Mouse (Mus musculus) naive thymus-derived CD4-positive, alpha-beta T cell, adult 5 months (primary cell): ENCODE measurements around the gene 1600002K03Rik. TPM values are rescaled to one million over a fixed set of nuclear protein-coding genes. Genes with fewer than 3 reads are reported as not detected.

ENCODE experiments used
- polyA plus RNA-seq: library from polyadenylated mRNA; unstranded; fragments of 100-300 nt; shearing (Covaris generic); gene quantifications from one replicate; pipeline ENCODE4 v1.2.1, GENCODE M21; 2017

The 1600002K03Rik gene
- polyA plus RNA-seq: 19.5 TPM

DNA sequence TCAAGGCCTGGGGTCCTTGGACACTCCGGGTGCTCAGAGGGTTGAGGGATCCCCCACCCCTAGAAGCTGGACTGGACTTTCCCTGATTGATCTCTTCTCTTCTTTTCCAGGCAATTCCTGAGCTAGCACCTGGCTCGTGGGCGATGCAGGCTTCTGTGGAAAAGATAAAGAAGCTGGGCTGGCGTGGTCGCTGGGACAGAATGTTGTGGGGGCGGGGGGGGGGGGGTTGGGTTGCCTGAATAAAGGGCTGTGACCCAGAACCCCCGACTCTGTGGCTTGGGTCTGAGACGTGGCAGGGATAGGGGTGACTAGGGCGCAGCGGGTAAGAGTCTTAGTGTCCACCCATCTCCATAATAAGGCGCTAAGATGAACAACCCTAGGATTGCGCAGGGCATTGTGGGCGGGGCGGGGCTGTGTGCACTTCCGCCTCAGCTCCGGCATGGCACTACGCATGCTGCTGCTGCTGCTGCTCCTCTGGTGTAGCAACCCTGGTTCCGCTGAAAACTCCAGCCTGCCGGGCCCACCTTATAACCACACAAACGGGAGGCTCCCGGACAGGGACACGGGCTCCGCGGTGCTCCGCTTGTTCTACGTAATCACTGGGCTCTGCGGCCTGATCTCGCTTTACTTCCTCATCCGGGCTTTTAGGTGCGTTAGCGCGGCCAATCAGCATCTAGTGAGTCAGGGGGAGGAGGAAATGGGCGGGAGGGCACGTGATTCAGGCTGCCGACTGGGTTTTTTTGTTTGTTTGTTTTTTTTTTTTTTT is at the start of gene 1600002K03Rik:
1600002K03Rik (plus strand) TSS at position 418 of the 766 bp plus-strand sequence.

DNA sequence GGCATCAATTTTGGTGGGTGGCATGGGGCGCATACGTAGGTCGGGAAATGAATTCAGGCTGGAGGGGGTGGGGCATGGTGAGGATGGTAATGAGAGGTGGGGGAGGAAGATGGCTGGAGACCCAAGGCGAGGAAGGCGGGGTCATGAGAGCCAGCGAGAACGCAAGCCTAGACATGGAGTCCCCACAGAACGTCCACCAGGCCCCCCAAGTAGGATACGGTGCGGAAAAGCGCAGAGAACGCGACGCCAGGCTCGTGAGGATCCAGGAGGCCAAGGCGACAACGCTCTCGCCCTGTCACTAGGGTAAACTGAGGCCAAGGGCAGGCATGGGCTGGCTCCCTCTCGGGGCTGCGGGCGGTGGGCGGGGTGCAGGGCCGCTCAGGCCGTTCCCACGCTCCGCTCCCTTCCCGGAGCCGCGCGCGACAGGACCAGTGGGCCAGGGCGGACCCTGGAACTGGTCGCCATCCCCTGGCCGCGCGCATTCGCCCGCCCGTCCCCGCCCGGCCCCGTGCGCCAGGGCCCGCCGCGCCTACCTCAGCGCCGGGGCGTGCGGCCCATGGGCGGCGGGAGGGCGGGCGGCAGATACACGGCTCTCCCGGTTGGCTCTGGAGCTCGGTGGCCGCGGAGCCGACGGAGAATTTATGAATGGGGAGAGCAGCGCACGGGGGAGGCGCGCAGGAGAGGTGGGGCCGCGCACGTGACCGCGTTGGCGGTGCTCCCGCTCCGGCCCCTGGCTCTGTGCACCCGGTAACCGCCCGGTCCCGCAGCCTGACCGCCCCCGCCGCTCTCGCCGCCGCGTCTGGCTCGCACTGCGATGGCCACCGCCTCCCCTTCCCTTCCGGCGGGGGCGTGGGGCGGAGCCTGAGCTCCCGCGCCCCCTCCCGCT is 33.9 kb upstream of the 1600002K03Rik start, which contains the start of gene Atp5d:
Atp5d (plus strand) TSS at position 80 of the 886 bp plus-strand sequence.

DNA sequence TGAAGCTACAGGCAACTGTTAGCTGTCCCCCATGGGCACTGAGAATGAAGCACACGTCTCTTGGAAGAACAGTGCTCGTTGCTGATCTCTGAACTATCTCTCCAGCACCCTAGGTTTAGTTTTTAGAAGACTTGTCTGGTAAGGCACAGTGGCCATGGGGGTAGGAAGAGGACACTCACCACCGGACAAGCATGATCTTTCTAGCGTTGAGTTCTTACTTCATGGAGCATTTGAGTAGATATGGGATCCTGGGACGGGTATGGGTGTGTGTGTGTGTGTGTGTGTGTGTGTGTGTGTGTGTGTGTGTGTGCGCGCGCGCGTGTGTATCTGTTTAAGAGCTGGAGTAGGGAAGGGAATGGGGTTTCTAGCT is 32.1 kb upstream of the 1600002K03Rik start, which contains the start of gene Cbarp:
Cbarp (minus strand) TSS at position 170 of the 370 bp plus-strand sequence.

DNA sequence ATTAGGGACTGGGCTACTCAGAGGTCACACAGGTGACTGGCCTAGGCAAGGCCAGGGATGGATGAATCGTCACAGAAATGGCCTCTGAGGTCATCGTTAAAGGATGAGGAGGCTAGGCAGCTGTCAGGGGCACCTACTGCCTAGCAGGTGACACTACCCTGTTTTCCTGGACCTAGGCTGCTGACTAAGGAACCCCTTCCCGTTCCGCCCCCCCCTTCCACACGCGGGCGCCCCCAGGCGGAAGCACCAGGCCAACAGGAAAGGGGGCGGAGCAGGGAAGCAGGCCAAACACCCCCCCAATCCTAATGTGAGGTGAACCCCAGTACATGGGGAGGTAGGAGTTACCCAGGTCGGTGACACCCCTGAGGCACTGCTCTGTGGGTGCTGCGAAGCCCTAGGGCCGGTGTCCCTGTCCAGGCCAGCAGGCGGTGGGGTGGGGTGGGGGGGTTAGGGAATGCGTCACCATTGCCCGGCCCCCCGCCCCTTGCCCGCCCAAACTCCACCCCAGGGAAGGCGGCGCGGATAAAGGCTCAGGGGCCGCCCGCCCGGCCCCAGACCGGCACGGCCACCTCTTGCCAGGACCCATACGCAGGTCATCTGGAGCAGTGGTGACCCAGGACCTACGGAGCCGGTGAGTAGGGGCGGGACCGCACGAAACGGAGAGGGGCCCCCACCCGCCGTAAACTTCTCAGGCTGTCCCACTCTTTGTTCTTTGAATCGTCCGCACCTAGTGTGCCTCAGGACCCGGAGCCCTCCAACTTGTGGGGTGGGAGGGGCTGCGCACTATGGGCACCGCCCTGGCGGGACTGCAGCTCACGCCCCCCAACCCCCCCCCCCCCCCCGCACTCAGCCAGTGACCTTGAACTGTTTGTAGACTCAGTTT is 24.8 kb upstream of the 1600002K03Rik start, which contains the start of gene Midn:
Midn (plus strand) TSS at position 554 of the 883 bp plus-strand sequence.

DNA sequence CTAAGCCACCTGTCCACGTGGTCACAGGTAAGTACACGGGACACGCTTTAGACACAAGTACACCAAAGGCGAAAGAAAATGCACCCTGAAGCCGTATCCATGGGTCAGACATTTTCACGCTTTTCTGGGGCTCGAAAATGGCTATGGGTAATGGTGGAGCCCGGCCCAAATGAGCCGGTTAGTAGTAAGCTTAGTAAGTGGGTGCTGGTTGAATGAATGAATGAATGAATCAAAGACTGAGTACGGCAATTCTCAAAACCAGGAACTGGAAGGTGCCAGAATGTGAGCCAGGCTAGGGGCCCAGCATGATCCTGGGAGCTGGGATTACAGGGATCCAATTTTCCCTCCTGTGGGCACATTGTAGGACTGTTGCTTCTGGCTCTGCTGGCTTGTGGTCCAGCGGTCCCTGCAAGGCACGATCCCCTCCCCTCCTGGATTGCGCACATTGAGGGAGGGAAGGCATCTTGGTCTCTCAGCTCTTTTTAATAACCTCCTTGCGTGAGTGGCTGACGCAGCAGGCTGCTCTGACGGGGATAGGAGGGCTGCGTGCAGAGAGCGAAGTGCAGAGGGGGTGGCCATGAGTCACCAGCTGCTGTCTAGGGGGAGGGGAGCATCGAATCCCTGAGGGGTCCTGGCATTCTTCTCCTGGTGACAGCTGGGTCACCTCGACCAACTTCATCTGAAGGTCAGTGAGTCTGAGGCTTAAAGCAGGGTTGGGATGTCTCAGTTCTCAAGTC is 7.2 kb upstream of the 1600002K03Rik start, which contains the start of gene Cirbp:
Cirbp (plus strand) TSS at position 594 of the 737 bp plus-strand sequence.

DNA sequence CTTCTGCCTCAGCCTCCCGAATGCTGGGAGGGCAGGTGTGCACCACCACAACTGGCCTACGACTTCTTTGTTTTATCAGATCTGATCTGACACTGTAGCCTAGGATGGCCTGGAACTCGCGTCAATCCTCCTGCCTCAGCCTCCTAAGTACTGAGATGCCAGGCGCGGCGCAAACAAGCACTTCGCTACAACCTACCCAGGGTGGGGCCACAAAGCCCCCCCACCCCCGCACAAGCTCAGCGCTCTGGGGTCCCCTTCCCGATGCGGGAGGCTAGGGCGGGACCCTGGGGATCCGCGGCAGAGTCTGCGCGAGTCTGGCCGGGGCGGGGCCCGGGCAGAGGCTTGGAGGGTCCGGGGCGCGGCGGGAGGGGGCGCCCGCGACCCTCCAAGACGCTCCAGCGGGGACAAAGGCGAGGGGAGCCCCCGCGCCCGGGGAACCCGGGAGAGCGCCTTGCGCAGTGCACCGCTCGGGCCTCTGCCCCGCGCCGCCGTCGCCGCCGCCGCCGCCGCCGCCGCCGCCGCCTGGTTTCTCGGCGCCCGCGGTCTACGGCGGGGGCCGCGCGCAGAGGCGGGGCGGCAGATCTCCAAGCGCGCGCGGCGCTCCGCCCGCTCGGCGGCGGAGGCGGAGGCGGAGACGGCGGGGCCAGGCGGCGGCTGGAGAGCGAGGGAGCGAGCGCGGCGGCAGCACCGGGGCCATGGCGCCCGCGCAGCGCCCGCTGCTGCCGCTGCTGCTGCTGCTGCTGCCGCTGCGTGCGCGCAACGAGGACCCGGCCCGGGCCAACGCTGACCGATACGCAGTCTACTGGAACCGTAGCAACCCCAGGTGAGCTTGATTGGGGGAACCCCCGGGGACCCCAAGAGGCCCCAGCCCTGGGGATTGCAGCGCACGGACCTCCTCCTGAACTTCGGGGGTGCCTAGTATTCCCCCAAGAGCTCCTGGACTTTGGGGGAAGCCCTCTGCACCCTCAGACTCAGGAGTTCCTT is 6.6 kb downstream of the 1600002K03Rik start, which contains the start of gene Efna2:
Efna2 (plus strand) TSS at position 415 of the 984 bp plus-strand sequence.

Other genes with a start within 250 kb of the 1600002K03Rik start
- gene Arid3a, start 245.9 kb upstream of the 1600002K03Rik start, polyA plus RNA-seq: 4.1 TPM
- gene Wdr18, start 212.8 kb upstream of the 1600002K03Rik start, polyA plus RNA-seq: 75.5 TPM
- gene Grin3b, start 202.2 kb upstream of the 1600002K03Rik start, polyA plus RNA-seq: not detected
- gene Tmem259, start 188.6 kb upstream of the 1600002K03Rik start, polyA plus RNA-seq: 31.5 TPM
- gene Cnn2, start 184.4 kb upstream of the 1600002K03Rik start, polyA plus RNA-seq: 595 TPM
- 64.3 TPM for gene Abca7, start 176.4 kb upstream of the 1600002K03Rik start, polyA plus RNA-seq
- gene Arhgap45, start 156.3 kb upstream of the 1600002K03Rik start, polyA plus RNA-seq: 1,026 TPM
- gene Polr2e, start 133.1 kb upstream of the 1600002K03Rik start, polyA plus RNA-seq: 108 TPM
- 302 TPM for gene Gpx4, start 125.8 kb upstream of the 1600002K03Rik start, polyA plus RNA-seq
- 74.3 TPM for gene Sbno2, start 67.4 kb upstream of the 1600002K03Rik start, polyA plus RNA-seq
- gene Stk11, start 57.1 kb upstream of the 1600002K03Rik start, polyA plus RNA-seq: 60.7 TPM
- 311 TPM for gene Atp5d, start 34.3 kb upstream of the 1600002K03Rik start, polyA plus RNA-seq
- 7.2 TPM for gene Cbarp, start 32.1 kb upstream of the 1600002K03Rik start, polyA plus RNA-seq
- 2.8 TPM for gene Midn, start 24.7 kb upstream of the 1600002K03Rik start, polyA plus RNA-seq
- gene Cirbp, start 7.0 kb upstream of the 1600002K03Rik start, polyA plus RNA-seq: 325 TPM
- gene Efna2, start 6.5 kb downstream of the 1600002K03Rik start, polyA plus RNA-seq: 0.32 TPM
- gene Mum1, start 53.5 kb downstream of the 1600002K03Rik start, polyA plus RNA-seq: 106 TPM
- gene Ndufs7, start 76.2 kb downstream of the 1600002K03Rik start, polyA plus RNA-seq: 171 TPM
- not detected for gene Gamt, start 88.1 kb downstream of the 1600002K03Rik start, polyA plus RNA-seq
- 91.1 TPM for gene Dazap1, start 88.5 kb downstream of the 1600002K03Rik start, polyA plus RNA-seq
- 1,047 TPM for gene Rps15, start 119.5 kb downstream of the 1600002K03Rik start, polyA plus RNA-seq
- gene Apc2, start 123.0 kb downstream of the 1600002K03Rik start, polyA plus RNA-seq: 0.06 TPM
- gene 2310011J03Rik, start 147.6 kb downstream of the 1600002K03Rik start, polyA plus RNA-seq: 30.5 TPM
- gene Pcsk4, start 156.6 kb downstream of the 1600002K03Rik start, polyA plus RNA-seq: 8.1 TPM
- gene Reep6, start 157.0 kb downstream of the 1600002K03Rik start, polyA plus RNA-seq: not detected
- gene Adamtsl5, start 175.5 kb downstream of the 1600002K03Rik start, polyA plus RNA-seq: not detected
- gene Plk5, start 183.5 kb downstream of the 1600002K03Rik start, polyA plus RNA-seq: not detected
- 10.9 TPM for gene Mex3d, start 214.7 kb downstream of the 1600002K03Rik start, polyA plus RNA-seq
- 124 TPM for gene Mbd3, start 226.6 kb downstream of the 1600002K03Rik start, polyA plus RNA-seq
- gene Uqcr11, start 233.9 kb downstream of the 1600002K03Rik start, polyA plus RNA-seq: 65.7 TPM